Mouse (Mus musculus) naive thymus-derived CD4-positive, alpha-beta T cell, adult 2 months (primary cell): Measurements from ENCODE around the gene Tmem131.

Experiments used
- DNase-seq: peaks from one replicate; pipeline ENCODE4 v3.0.0-alpha.2; 2011; ENCODE audit warnings: low read depth

Gene Tmem131

DNA sequence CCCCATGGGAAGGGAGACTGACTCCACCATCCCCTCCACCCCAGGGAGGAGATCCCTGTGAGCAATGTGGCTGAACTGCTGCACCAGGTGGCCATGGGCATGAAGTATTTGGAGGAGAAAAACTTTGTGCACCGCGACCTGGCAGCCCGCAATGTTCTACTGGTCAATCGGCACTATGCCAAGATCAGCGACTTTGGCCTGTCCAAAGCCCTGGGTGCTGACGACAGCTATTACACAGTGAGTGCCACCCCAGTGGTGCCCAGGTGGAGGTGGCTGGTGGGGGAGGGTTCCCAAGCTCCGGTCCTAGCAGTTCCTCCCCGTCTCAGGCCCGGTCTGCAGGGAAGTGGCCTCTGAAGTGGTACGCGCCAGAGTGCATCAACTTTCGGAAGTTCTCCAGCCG lies 162.7 kb downstream of the Tmem131 start:
- DNase-seq: no peak

- DNase-seq: no peak
These were observed 171.1 kb downstream of the Tmem131 start for GRCm38 (mm10) chr1:36772198-36772934.

DNA sequence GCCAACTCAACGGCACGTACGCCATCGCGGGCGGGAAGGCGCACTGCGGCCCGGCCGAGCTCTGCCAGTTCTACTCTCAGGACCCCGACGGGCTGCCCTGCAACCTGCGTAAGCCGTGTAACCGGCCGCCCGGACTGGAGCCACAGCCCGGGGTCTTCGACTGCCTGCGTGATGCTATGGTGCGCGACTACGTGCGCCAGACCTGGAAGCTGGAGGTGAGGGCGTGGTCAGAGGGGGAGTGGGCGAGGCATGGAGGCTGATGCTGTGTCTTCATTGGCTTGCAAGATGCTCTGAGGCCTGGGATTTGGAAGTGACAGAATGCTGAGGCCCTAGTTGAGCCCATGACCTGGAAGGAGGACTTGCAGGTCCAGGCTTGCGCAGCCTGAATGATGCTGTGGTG lies 172.5 kb downstream of the Tmem131 start:
- no peak for DNase-seq

DNA sequence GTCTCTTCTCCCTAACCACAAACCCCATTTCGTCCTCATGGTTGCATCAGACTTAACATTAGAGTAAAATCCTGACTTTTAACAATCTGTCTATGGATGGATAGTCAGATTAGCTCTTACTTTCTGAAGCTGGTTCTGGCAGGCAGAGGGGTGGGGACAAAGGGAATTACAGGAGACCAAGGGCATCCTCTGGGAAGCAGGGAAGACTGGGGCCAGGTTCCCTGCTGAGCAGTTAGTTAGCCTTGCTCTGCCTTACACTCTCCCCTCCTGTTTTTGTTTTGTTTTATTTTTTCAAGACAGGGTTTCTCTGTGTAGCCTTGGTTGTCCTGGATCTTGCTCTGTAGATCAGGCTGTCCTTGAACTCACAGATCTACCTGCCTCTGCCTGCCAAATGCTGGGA lies 173.5 kb downstream of the Tmem131 start:
- no peak for DNase-seq

DNA sequence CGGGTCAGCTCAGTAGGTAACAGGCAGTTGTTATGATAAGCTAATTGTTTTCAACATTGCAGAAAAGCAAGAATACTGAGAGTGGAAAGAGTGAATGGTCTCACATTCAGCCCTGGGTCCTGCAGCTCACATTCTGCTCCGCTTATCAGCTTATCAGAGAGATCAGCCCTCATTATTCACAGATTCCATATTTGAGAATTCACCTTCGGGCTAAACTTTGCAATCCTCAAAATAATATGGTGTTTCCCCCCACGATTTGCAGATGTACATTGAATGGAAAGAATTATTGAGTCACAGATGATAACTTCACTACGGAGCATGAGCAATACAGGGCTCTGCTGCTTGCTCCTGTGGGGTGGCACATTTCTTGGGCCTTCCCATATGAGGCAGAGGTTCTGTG lies 174.7 kb downstream of the Tmem131 start:
- DNase-seq: no peak

GRCm38 (mm10) chr1:36767321-36767720 lies 176.1 kb downstream of the Tmem131 start:
- peak; percentile 73 for DNase-seq

GRCm38 (mm10) chr1:36766431-36767205 lies 176.8 kb downstream of the Tmem131 start:
- peak; percentile 85 for DNase-seq

DNA sequence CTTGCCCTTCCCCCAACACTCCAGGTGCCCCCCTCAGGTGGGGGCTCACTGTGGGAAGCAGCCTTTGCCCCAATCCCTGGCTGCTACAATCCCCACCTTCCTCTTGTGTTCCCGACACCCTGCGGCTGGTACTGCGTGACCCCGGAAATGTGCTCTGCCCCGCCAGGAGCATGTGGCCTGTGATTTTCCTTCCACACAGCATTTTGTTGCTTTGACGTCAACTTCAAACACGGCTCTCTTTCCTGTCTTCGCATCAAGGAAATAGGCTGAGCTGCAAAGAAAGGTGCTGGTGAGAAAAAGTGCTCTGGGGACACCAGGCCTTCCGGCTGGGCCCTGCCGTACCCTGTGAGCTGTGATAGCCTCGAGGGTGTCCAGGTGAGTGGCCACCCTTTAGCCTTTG lies 181.9 kb downstream of the Tmem131 start, which contains the start of gene Zap70:
TSS of gene Zap70 (plus strand) at position 231 of the 400 bp plus-strand sequence.
- DNase-seq: peak; percentile 93

- no peak for DNase-seq
These were observed 182.4 kb downstream of the Tmem131 start for GRCm38 (mm10) chr1:36761061-36761460.

DNA sequence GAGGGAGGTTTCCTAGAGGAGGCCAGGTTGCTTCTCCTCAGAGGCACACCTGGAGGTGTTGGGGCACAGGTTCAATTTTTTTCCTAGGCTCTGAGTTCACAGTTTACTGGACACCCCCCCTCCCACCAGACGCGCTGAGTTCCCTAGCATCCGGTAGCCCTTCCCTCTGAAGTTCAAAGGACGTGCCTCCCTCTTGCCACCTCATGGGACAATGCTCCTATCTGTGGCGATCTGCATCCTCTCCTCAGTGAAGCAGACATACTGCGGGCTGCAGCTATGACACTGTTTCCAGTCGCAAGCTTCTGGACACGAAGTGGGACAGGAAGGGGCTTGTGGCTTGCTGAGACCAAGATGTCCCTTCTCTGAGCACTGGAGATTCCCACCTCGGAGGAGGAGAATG lies 183.1 kb downstream of the Tmem131 start:
- DNase-seq: peak; percentile 59

DNA sequence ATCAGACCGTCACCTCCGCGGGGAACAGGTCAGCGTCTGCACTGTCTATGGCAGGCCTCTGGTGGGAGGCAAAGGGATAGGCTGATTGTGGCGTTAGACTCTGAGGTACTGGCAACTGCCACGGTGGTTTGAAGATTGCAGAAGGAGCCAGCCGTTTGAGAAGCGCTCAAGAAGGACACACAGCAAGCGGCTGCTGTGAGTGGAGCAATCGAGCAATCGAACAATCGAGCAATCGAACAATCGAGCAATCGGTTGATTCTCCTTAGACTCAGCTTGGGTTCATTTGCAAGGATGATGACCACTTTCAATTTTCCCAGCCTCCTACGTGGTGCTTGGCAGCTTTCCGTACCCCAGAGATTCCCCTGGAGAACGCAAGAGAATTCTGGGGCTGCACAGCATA lies 184.4 kb downstream of the Tmem131 start:
- no peak for DNase-seq

DNA sequence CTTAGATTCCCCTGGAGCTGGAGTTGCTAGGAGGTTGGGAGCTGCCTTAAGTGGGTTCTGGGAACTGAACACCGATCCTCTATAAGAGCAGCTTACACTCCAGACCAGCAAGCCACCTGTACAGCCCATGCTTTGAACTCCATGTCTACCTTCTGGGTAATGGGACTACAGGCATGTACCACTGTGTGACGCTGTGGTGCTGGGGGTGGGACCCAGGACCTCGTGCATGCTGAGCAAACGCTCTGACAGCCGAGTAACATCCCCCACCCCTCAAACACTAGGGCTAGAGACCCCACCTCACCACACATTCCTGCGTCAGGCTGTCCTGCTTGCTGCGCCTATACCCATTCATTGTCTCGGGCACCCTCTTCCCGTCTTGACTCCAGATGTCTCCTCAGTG lies 184.9 kb downstream of the Tmem131 start:
- no peak for DNase-seq

DNA sequence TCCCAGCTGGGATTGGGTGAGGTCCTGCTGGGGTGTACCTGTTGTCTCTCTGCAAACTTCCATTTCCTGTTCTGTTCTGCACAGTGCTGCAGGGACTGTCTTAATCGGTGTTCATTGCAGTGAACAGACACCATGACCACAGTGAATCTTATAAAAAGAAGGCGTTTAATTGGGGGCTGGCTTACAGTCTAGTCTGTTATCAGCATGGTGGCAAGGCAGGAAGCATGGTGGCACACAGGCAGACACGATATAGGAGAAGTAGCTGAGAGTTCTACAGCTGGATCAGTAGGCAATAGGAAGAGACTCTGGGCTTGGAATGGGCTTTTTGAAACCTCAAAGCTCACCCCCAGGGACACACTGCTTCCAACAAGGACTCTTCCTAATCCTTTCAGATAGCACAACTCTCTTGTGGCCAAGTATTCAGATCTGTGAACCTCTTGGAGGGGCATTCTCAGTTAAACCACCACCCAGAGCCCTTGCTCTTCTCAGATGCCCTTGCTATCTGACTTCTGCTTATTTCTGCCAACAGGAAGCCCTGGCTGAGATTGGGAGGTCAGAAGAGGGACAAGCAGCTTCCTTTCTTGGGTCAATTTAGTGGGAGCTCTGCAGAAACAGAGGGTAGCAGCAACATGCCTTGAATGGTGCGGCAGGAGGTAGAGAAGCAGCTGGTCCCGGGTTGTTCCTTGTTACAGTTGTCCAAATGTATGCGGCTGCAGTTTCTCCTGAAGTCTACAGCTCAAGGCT lies 189.4 kb downstream of the Tmem131 start:
- DNase-seq: no peak

DNA sequence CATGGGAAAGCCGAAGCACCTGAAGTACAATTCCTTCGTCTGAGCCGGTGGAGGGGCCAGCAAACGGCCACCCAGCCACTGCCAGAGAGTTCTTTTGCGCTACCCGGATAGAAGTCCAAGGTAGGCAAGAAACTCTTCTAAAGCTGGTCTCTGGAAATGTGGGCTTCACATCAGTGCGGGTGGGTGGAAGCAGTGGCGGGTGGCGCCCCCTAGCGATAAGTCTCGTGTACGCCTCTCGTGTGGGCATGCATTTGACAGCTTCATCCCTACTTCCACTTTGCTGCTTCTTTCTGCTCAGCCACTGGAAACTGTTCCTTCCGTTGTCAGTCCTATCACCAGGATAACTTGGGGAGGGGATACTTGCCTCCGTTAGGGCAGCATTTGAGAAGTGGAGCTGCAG lies 197.0 kb downstream of the Tmem131 start:
- DNase-seq: peak; percentile 64

DNA sequence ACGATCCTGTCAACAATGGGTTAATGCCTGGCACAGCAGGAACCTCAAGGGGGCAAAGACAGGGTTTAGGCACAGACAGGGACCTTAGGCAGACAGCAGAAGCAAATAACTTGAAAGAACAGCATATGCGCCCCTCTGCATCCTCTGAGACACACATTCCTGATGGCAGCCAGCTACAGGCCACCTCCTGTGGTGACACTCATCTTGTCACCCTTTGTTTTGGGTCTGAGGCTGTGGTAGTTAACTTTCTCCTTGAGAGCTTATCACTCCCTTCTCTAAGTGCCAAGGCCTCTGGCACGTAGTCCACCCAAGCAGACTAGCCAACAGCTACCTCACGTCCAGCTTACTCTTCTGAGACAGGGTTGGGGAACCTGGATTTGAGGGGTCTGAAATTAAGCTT lies 197.8 kb downstream of the Tmem131 start:
- DNase-seq: no peak

GRCm38 (mm10) chr1:36744268-36744944 lies 199.1 kb downstream of the Tmem131 start:
- peak; percentile 93 for DNase-seq

- no peak for DNase-seq
These were observed 200.4 kb downstream of the Tmem131 start for GRCm38 (mm10) chr1:36743046-36743445.
